Mouse (Mus musculus): ENCODE data around the gene Slc1a4. TPM values are rescaled to one million over a fixed set of nuclear protein-coding genes. Genes with fewer than 3 reads are reported as not detected.

The Slc1a4 gene
- polyA plus RNA-seq, 1 experiment, result 0.23 TPM

DNA sequence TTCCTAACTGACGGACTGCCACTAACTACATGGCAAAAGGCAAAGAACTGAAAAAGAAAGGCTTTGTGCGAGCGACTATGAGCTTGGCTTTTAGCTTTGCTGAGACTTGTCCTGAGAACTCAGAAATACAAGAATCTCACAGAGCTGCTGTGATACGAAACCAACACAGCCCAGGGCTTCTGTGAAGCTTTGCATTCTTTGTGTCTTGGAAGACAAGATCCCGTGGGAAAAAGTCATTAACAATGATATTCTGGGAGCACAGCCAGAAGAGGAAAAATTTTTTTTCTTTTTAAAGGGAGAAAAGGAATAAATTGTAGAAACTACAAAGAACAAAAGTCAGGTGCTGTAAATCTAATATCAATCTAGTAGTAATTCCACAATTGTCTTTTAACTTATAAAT is 23.5 kb downstream of the Slc1a4 start:
- no peaks in the 10 kb centered on the region for H3K27me3 ChIP-seq (ENCODE audit: control insufficient read depth)
- TF ChIP-seq GATA1 (IDR thresholded peaks at IDR 0.05; ENCODE audit: low read length) (no peak), TAL1 (IDR thresholded peaks at IDR 0.05; ENCODE audit: low read length) (no peak)
- H3K4me3 ChIP-seq (replicated peaks), result no peak overlapping the region
- H3K36me3 ChIP-seq (ENCODE audit: control insufficient read depth), result peaks cover 72% of the 10 kb centered on the region
- peaks cover 7% of the 10 kb centered on the region for H3K4me1 ChIP-seq (ENCODE audit: control insufficient read depth)
- H3K9me3 ChIP-seq (ENCODE audit: control insufficient read depth, low read length), result no peaks in the 10 kb centered on the region

GRCm38 (mm10) chr11:20307409-20307808 is 25.1 kb downstream of the Slc1a4 start:
- Histone ChIP-seq H3K4me3 (replicated peaks) (no peak overlapping the region), H3K36me3 (ENCODE audit: control insufficient read depth) (peaks cover 75% of the 10 kb centered on the region), H3K27me3 (ENCODE audit: control insufficient read depth) (no peaks in the 10 kb centered on the region), H3K9me3 (ENCODE audit: control insufficient read depth, low read length) (no peaks in the 10 kb centered on the region), H3K4me1 (ENCODE audit: control insufficient read depth) (peaks cover 7% of the 10 kb centered on the region)
- TF ChIP-seq TAL1 (IDR thresholded peaks at IDR 0.05; ENCODE audit: low read length) (no peak), GATA1 (IDR thresholded peaks at IDR 0.05; ENCODE audit: low read length) (no peak)

DNA sequence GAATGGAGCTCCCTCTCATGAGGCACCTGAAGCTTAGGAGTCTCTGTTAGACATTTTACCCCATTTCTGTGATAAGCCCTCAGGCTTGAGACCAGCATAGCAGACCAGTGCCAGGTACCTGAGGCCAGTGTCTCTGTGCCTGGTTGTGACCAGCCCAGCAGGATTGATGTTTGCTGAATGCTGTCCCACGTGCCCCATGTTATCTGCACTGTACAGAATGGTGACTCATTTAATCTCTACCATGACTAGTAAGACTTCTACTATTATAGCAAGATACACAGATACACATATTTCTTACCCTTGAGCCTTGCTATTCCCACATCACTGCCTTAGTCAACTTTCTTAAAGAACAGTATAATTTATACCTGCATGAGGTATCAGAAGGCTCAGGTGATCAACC is 26.9 kb downstream of the Slc1a4 start:
- TF ChIP-seq TAL1 (IDR thresholded peaks at IDR 0.05; ENCODE audit: low read length), result no peak
- TF ChIP-seq GATA1 (IDR thresholded peaks at IDR 0.05; ENCODE audit: low read length), result no peak
- Histone ChIP-seq H3K4me1 (ENCODE audit: control insufficient read depth) (peaks cover 7% of the 10 kb centered on the region), H3K27me3 (ENCODE audit: control insufficient read depth) (no peaks in the 10 kb centered on the region), H3K9me3 (ENCODE audit: control insufficient read depth, low read length) (no peaks in the 10 kb centered on the region), H3K36me3 (ENCODE audit: control insufficient read depth) (peaks cover 63% of the 10 kb centered on the region), H3K4me3 (replicated peaks) (no peak overlapping the region)

DNA sequence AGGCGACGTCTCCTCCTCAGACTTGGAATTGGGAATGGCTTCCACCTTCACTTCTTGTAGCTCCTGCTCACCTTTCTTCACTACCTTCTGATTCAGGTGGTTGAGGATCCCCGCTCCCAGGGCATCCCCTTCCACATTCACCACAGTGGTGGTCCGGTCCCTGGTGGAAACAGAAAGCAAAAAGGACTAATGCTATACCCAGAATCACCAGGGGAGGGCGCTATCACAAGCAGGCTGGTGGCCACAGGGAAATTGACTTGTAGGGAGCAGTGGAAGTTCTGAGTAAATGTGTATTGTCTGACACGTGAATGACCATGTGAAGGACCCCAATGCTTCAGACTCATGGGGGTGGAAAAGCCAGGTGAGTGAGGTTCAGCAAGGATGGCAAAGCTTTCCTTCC is 28.2 kb downstream of the Slc1a4 start:
- peaks cover 7% of the 10 kb centered on the region for H3K4me1 ChIP-seq (ENCODE audit: control insufficient read depth)
- no peaks in the 10 kb centered on the region for H3K27me3 ChIP-seq (ENCODE audit: control insufficient read depth)
- no peak overlapping the region for H3K4me3 ChIP-seq (replicated peaks)
- no peaks in the 10 kb centered on the region for H3K9me3 ChIP-seq (ENCODE audit: control insufficient read depth, low read length)
- TF ChIP-seq GATA1 (IDR thresholded peaks at IDR 0.05; ENCODE audit: low read length) (no peak), TAL1 (IDR thresholded peaks at IDR 0.05; ENCODE audit: low read length) (no peak)
- peaks cover 57% of the 10 kb centered on the region for H3K36me3 ChIP-seq (ENCODE audit: control insufficient read depth)

DNA sequence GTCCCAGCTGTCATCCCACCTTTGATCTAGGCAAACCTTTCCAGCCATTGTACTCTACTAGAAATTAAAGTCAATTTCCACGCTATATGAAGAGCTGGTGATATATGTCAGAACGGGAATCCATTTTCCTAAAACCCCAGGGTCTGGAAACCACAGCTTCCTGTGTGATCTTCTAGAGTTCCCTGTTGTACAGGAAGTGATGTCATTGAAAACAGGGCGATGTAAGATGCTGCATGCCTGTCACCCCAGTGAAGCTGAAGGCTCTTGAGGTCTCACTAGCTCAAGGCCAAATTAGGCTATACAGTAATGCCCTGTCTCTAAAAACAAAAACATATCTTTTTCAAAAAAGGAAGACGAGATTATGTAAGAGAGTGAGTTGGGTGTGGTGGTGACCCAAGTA is 31.2 kb downstream of the Slc1a4 start:
- H3K36me3 ChIP-seq (ENCODE audit: control insufficient read depth), result peaks cover 36% of the 10 kb centered on the region
- no peaks in the 10 kb centered on the region for H3K9me3 ChIP-seq (ENCODE audit: control insufficient read depth, low read length)
- H3K4me3 ChIP-seq (replicated peaks), result no peak overlapping the region
- no peak for TF ChIP-seq TAL1 (IDR thresholded peaks at IDR 0.05; ENCODE audit: low read length)
- TF ChIP-seq GATA1 (IDR thresholded peaks at IDR 0.05; ENCODE audit: low read length), result no peak
- peaks cover 7% of the 10 kb centered on the region for H3K4me1 ChIP-seq (ENCODE audit: control insufficient read depth)
- H3K27me3 ChIP-seq (ENCODE audit: control insufficient read depth), result no peaks in the 10 kb centered on the region

DNA sequence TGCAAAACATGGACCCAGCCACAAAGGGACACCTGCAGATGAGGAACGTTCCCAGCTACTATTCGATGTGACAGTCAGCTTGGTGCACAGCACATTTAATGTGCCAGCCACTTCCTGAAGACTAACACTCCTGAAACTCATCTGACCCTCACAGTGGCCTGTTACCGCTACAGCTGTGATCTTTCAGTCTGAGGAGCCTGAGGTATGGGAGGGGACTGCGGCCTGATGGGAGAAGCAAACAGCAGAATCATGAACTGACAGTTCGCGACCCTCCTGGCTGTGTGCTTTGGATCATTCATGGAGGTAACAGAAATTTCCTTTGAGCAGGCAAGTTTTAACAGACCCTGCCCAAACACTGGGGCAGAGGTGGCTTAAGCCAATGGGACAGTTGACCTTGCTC is 31.7 kb downstream of the Slc1a4 start:
- Histone ChIP-seq H3K36me3 (ENCODE audit: control insufficient read depth) (peaks cover 31% of the 10 kb centered on the region), H3K9me3 (ENCODE audit: control insufficient read depth, low read length) (no peaks in the 10 kb centered on the region), H3K4me1 (ENCODE audit: control insufficient read depth) (peaks cover 5% of the 10 kb centered on the region), H3K4me3 (replicated peaks) (no peak overlapping the region), H3K27me3 (ENCODE audit: control insufficient read depth) (no peaks in the 10 kb centered on the region)
- TF ChIP-seq GATA1 (IDR thresholded peaks at IDR 0.05; ENCODE audit: low read length), result no peak
- TF ChIP-seq TAL1 (IDR thresholded peaks at IDR 0.05; ENCODE audit: low read length), result no peak

GRCm38 (mm10) chr11:20299900-20300299 is 32.6 kb downstream of the Slc1a4 start:
- TF ChIP-seq TAL1 (IDR thresholded peaks at IDR 0.05; ENCODE audit: low read length) (no peak), GATA1 (IDR thresholded peaks at IDR 0.05; ENCODE audit: low read length) (no peak)
- Histone ChIP-seq H3K4me3 (replicated peaks) (no peak overlapping the region), H3K36me3 (ENCODE audit: control insufficient read depth) (peaks cover 22% of the 10 kb centered on the region)

GRCm38 (mm10) chr11:20284463-20284862 is 48.0 kb downstream of the Slc1a4 start:
- Histone ChIP-seq H3K36me3 (ENCODE audit: control insufficient read depth) (no peaks in the 10 kb centered on the region), H3K4me1 (ENCODE audit: control insufficient read depth) (no peaks in the 10 kb centered on the region), H3K9me3 (ENCODE audit: control insufficient read depth, low read length) (no peaks in the 10 kb centered on the region; the same call in 1 of the 2 replicates), H3K27me3 (ENCODE audit: control insufficient read depth) (no peaks in the 10 kb centered on the region), H3K4me3 (replicated peaks) (no peak overlapping the region)
- TF ChIP-seq TAL1 (IDR thresholded peaks at IDR 0.05; ENCODE audit: low read length) (no peak), GATA1 (IDR thresholded peaks at IDR 0.05; ENCODE audit: low read length) (no peak)

More at GRCm38 (mm10) chr11:20299900-20300299, 32.6 kb downstream of the Slc1a4 start:
- H3K4me1 ChIP-seq (ENCODE audit: control insufficient read depth), result no peaks in the 10 kb centered on the region
- no peaks in the 10 kb centered on the region for H3K9me3 ChIP-seq (ENCODE audit: control insufficient read depth, low read length)
- no peaks in the 10 kb centered on the region for H3K27me3 ChIP-seq (ENCODE audit: control insufficient read depth)

GRCm38 (mm10) chr11:20282601-20283219 is 49.8 kb downstream of the Slc1a4 start:
- H3K4me3 ChIP-seq (replicated peaks), result no peak overlapping the region
- H3K27me3 ChIP-seq (ENCODE audit: control insufficient read depth), result no peaks in the 10 kb centered on the region
- H3K9me3 ChIP-seq (ENCODE audit: control insufficient read depth, low read length), result no peaks in the 10 kb centered on the region; the same call in 1 of the 2 replicates
- TF ChIP-seq GATA1 (IDR thresholded peaks at IDR 0.05; ENCODE audit: low read length) (no peak), TAL1 (IDR thresholded peaks at IDR 0.05; ENCODE audit: low read length) (no peak)
- no peaks in the 10 kb centered on the region for H3K36me3 ChIP-seq (ENCODE audit: control insufficient read depth)
- no peaks in the 10 kb centered on the region for H3K4me1 ChIP-seq (ENCODE audit: control insufficient read depth)

DNA sequence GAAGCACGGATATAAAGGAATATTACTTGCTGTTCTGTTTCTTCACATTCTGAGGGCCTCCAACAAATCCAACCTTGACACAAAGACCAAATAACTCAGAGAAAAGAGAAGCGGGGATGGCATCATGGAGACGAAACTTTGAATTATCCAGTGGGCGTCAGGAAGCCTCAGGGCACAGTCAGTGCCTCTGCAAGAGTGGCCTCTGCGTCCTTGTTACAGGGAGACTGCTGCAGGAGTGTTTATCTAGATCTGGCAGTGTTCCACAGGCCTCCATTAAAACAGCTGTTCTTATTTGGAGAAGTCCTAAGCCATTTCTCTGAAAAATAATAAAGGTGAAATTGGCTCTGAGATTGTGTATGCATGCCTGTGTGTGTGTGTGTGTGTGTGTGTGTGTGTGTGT is 51.5 kb downstream of the Slc1a4 start:
- no peaks in the 10 kb centered on the region for H3K27me3 ChIP-seq (ENCODE audit: control insufficient read depth)
- no peaks in the 10 kb centered on the region for H3K4me1 ChIP-seq (ENCODE audit: control insufficient read depth)
- no peak overlapping the region for H3K4me3 ChIP-seq (replicated peaks)
- no peaks in the 10 kb centered on the region for H3K9me3 ChIP-seq (ENCODE audit: control insufficient read depth, low read length)
- TF ChIP-seq GATA1 (IDR thresholded peaks at IDR 0.05; ENCODE audit: low read length), result no peak
- TF ChIP-seq TAL1 (IDR thresholded peaks at IDR 0.05; ENCODE audit: low read length), result no peak
- no peaks in the 10 kb centered on the region for H3K36me3 ChIP-seq (ENCODE audit: control insufficient read depth)
